Mouse (Mus musculus): ENCODE data around the gene Zfp239. TPM values are rescaled to one million over a fixed set of nuclear protein-coding genes. Genes with fewer than 3 reads are reported as not detected.

The Zfp239 gene
- polyA plus RNA-seq, 1 experiment from 2014 or later: 9.0 TPM

DNA sequence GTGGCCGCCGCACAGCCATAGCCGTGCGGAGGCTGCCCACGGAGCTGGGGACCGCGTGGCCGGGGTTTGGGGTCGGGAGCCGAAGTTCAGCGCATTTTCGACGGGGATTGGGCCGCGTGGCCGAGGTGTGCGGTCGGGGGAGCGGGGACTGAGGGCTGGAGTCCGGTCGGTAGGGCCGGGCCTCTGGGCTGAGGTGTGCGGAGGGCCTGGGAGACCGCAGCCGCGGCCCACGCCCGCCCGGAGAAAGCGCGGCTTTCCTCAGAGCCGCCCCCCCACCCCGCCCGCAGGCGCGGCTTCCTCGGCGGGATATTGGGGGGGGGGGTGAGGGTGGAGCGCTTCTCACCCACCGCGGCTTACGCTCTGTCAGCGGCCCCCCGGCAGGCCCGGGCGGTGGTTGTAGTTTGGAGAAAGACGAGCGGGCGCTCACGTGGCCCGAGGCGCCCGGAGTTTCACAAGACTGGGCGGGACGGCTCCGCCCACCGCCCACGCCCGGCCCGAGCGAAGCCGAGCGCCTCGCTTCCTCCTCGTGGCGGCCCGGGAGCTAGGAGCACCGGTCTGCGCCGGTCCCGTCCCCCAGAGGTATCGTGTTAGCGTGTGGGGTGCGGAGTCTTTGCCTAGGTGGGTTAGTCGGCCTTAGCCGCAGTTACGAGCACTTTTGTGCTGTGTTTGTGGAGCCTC lies 45.5 kb downstream of the Zfp239 start:
- no peaks in the 10 kb centered on the region for H3K27me3 ChIP-seq (ENCODE audit: insufficient read depth, low read length)
- peak overlapping the region; percentile 92 for H3K4me2 ChIP-seq (ENCODE audit: low read length)
- H3K27ac ChIP-seq: peak overlapping the region; percentile 99
- DNase-seq (ENCODE audit: low spot score) (peak; percentile 93), ATAC-seq (replicated peaks; ENCODE audit: low FRiP score, low read depth) (peak; percentile 84)
- H3K4me3 ChIP-seq (replicated peaks; ENCODE audit: low read depth, low read length): peak overlapping the region; percentile 88
- no peaks in the 10 kb centered on the region for H3K9me3 ChIP-seq (replicated peaks; ENCODE audit: low read length)
- no peaks in the 10 kb centered on the region for H3K36me3 ChIP-seq (ENCODE audit: insufficient read depth, low read length)
- H3K4me1 ChIP-seq (replicated peaks; ENCODE audit: insufficient read depth, low read length): peaks cover 10% of the 10 kb centered on the region; the same call in 1 of the 2 replicates
- no peak for TF ChIP-seq CTCF (IDR thresholded peaks at IDR 0.05; ENCODE audit: low read depth)
- H3K9ac ChIP-seq (ENCODE audit: low read depth, low read length): peak overlapping the region; percentile 99
- under 1% methylated on average over 57 of the region's 77 CpGs for WGBS

- Histone ChIP-seq H3K36me3 (ENCODE audit: insufficient read depth, low read length) (no peaks in the 10 kb centered on the region), H3K9me3 (replicated peaks; ENCODE audit: low read length) (no peaks in the 10 kb centered on the region), H3K27ac (peak overlapping the region; percentile 99), H3K9ac (ENCODE audit: low read depth, low read length) (peak overlapping the region; percentile 99), H3K27me3 (ENCODE audit: insufficient read depth, low read length) (no peaks in the 10 kb centered on the region), H3K4me1 (replicated peaks; ENCODE audit: insufficient read depth, low read length) (peaks cover 10% of the 10 kb centered on the region; the same call in 1 of the 2 replicates), H3K4me3 (replicated peaks; ENCODE audit: low read depth, low read length) (peak overlapping the region; percentile 88), H3K4me2 (ENCODE audit: low read length) (peak overlapping the region; percentile 92)
- peak; percentile 32 for DNase-seq (ENCODE audit: low spot score)
- WGBS: 0% methylated on average over 26 of the region's 26 CpGs
- no peak for TF ChIP-seq CTCF (IDR thresholded peaks at IDR 0.05; ENCODE audit: low read depth)
- no peak for ATAC-seq (replicated peaks; ENCODE audit: low FRiP score, low read depth)
Measured at GRCm38 (mm10) chr6:117907979-117908355, 46.1 kb downstream of the Zfp239 start.

DNA sequence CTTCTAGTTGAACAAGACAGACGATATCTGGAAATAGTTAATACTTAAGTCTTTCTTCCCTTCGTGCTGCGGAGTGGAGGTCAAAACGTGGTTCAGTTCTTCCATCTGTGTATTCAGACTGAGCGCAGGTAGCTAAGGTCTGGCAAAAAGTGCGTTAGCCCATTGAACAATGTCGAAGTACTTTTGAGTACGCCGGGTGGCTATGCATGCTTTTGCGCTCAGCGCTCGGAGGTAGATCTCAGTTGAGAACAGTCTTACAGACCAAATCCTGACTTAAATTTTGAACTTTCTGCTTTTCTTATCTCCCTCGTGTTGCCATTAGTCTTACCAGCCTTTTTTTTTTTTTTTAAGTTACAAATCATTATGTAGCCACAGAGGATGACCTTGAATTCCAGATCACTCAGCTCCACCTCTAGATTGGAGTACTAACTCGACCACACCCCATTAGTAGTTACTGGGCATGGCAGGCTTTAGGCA lies 46.6 kb downstream of the Zfp239 start:
- no peaks in the 10 kb centered on the region for H3K36me3 ChIP-seq (ENCODE audit: insufficient read depth, low read length)
- no peak for ATAC-seq (replicated peaks; ENCODE audit: low FRiP score, low read depth)
- peaks cover 10% of the 10 kb centered on the region; the same call in 1 of the 2 replicates for H3K4me1 ChIP-seq (replicated peaks; ENCODE audit: insufficient read depth, low read length)
- WGBS: 0% methylated on average over 14 of the region's 14 CpGs
- no peak for TF ChIP-seq CTCF (IDR thresholded peaks at IDR 0.05; ENCODE audit: low read depth)
- H3K27ac ChIP-seq: peak overlapping the region; percentile 99
- H3K4me3 ChIP-seq (replicated peaks; ENCODE audit: low read depth, low read length): peak overlapping the region; percentile 88
- peak overlapping the region; percentile 99 for H3K9ac ChIP-seq (ENCODE audit: low read depth, low read length)
- peak; percentile 32 for DNase-seq (ENCODE audit: low spot score)
- peak overlapping the region; percentile 92 for H3K4me2 ChIP-seq (ENCODE audit: low read length)
- no peaks in the 10 kb centered on the region for H3K27me3 ChIP-seq (ENCODE audit: insufficient read depth, low read length)
- H3K9me3 ChIP-seq (replicated peaks; ENCODE audit: low read length): no peaks in the 10 kb centered on the region

DNA sequence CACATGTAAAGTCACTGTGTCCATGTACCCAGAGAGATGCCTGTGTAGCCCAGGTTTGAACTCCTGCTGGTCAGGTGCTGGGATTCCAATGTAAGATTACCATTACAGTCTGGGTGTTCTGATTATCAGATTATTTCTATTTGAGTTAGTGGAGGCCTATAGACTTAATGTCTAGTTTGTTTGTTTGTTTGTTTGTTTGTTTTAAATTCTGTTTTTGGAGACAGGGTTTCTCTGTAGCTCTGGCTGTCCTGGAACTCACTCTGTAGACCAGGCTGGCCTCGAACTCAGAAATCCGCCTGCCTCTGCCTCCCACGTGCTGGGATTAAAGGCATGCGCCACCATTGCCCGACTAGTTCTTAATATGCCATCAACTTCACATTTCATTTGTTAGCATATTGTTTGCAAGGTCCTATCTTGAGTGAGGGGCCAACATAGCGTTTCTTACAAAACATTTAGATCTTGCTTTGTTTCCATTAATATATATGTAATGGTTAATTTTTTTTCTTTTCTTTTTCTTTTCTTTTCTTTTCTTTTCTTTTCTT lies 48.3 kb downstream of the Zfp239 start:
- no peak overlapping the region for H3K9ac ChIP-seq (ENCODE audit: low read depth, low read length)
- WGBS: 79% methylated on average over 6 of the region's 6 CpGs
- H3K4me2 ChIP-seq (ENCODE audit: low read length): no peak overlapping the region
- no peak overlapping the region for H3K4me3 ChIP-seq (replicated peaks; ENCODE audit: low read depth, low read length)
- H3K27ac ChIP-seq: no peak overlapping the region
- DNase-seq (ENCODE audit: low spot score) (no peak), ATAC-seq (replicated peaks; ENCODE audit: low FRiP score, low read depth) (no peak)
- no peaks in the 10 kb centered on the region for H3K36me3 ChIP-seq (ENCODE audit: insufficient read depth, low read length)
- H3K4me1 ChIP-seq (replicated peaks; ENCODE audit: insufficient read depth, low read length): peaks cover 10% of the 10 kb centered on the region; the same call in 1 of the 2 replicates
- no peaks in the 10 kb centered on the region for H3K9me3 ChIP-seq (replicated peaks; ENCODE audit: low read length)
- no peaks in the 10 kb centered on the region for H3K27me3 ChIP-seq (ENCODE audit: insufficient read depth, low read length)
- no peak for TF ChIP-seq CTCF (IDR thresholded peaks at IDR 0.05; ENCODE audit: low read depth)

- DNase-seq (ENCODE audit: low spot score): no peak
- Histone ChIP-seq H3K36me3 (ENCODE audit: insufficient read depth, low read length) (no peaks in the 10 kb centered on the region), H3K9me3 (replicated peaks; ENCODE audit: low read length) (no peaks in the 10 kb centered on the region), H3K4me2 (ENCODE audit: low read length) (no peak overlapping the region), H3K27ac (no peak overlapping the region), H3K4me1 (replicated peaks; ENCODE audit: insufficient read depth, low read length) (peaks cover 26% of the 10 kb centered on the region; the same call in 1 of the 2 replicates), H3K27me3 (ENCODE audit: insufficient read depth, low read length) (no peaks in the 10 kb centered on the region), H3K9ac (ENCODE audit: low read depth, low read length) (no peak overlapping the region), H3K4me3 (replicated peaks; ENCODE audit: low read depth, low read length) (no peak overlapping the region)
- TF ChIP-seq CTCF (IDR thresholded peaks at IDR 0.05; ENCODE audit: low read depth): no peak
- ATAC-seq (replicated peaks; ENCODE audit: low FRiP score, low read depth): no peak
Measured at GRCm38 (mm10) chr6:117914541-117914940, 52.6 kb downstream of the Zfp239 start.

- Histone ChIP-seq H3K9me3 (replicated peaks; ENCODE audit: low read length) (no peaks in the 10 kb centered on the region), H3K4me2 (ENCODE audit: low read length) (peak overlapping the region; percentile 85), H3K4me1 (replicated peaks; ENCODE audit: insufficient read depth, low read length) (peaks cover 23% of the 10 kb centered on the region; the same call in 1 of the 2 replicates), H3K4me3 (replicated peaks; ENCODE audit: low read depth, low read length) (peak overlapping the region; percentile 66), H3K27me3 (ENCODE audit: insufficient read depth, low read length) (no peaks in the 10 kb centered on the region), H3K36me3 (ENCODE audit: insufficient read depth, low read length) (0 out of 2 replicates have a peak, but pooled peaks cover 7% of the 10 kb centered on the region), H3K9ac (ENCODE audit: low read depth, low read length) (peak overlapping the region; percentile 76), H3K27ac (peak overlapping the region; percentile 99)
- DNase-seq (ENCODE audit: low spot score) (no peak), ATAC-seq (replicated peaks; ENCODE audit: low FRiP score, low read depth) (peak; percentile 1; the same call in 1 of the 2 replicates)
- 1% methylated on average over 12 of the region's 12 CpGs for WGBS
- TF ChIP-seq CTCF (IDR thresholded peaks at IDR 0.05; ENCODE audit: low read depth): no peak
Measured at GRCm38 (mm10) chr6:117916205-117916736, 54.4 kb downstream of the Zfp239 start.
